Mouse (Mus musculus) right cerebral cortex, postnatal 14 days (tissue): Measurements from ENCODE around the gene Acsl5.

Experiments
- DNase-seq: peaks from one replicate; pipeline ENCODE4 v3.0.0; 2022

The Acsl5 gene

DNA sequence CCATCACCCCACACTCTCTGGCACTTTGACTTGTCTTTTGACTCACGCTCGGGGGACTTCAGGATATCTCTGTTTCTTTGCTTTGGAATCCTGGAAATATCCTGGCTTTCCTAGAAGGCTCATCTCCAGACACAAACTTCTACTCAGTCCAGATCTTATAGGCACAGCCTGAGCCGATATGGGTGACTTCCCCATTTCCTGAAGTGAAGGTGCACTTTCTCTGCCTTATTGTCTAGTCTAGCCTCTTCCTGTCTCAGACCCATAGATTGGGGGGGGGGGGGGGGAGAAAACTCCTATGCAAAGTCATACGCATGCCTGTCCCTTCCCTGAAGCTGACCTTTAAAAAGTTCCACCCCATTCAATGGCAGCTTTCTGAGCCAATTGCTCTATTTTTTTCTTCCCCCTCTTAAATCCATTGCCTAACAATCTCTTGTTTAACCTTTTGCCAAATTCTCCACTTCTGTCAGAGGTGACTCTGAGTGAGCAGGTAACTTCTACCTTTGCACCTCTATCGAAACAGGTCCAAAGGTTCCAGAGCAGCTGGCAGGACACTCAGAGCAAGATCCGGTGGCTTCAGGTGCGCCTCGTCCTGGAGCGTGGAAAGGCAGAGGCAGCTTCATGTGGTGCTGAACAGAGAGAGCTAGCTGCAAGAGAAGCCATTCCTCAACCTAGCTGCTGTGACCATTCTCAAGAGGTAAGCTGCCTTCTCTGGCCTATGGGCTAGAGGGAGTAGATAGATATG is at the start of gene Acsl5:
Gene Acsl5 (plus strand): TSS at position 556 of the 742 bp plus-strand sequence.
- no peak for DNase-seq

DNA sequence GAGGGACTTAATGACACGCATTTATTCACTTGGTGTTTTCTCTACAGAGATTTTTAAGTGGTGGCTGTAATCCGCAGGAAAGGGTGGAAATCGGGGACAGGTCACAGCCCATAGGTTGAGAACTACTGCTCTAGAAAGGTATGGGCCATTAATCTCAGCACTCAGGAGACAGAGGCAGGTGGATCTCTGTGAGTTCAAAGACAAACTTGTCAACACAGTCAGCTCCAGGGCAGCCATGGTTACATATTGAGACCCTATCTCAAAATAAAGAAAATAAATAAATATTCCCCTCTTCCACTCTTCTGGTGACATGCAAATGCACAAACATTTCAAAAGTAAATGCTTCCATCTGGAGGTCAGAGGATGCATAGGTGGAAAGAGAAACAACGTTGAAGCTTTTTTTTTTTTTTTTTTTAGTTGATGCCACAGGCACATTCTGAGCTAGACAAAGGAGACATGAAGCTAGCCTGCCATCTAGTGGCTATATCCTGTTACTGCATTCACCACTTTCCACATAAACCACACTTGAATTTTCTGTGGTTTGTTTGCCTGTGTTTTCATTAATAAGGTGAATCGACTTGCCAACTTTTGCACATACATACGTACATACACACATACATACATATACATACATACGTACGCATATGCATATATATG is 45.1 kb upstream of the Acsl5 start:
- peak; percentile 30 for DNase-seq

DNA sequence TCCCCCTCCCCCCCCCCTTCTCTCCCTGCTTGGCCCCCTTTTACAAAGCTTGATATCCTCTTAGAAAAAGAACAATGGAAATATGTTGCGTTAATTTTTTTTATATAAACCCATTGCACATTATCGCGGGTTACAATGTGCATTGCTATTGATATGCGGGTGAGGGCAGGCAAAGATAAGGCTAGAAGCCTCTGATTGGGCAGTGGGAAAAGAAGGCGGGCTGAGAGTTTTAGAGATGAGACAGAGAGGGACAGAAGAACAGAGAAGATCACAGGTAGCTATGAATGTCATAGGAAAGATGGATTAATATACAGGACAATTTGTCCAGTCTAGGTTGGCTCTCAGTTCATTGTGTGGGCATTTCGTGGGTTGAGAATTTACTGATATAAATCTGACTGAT is 44.5 kb upstream of the Acsl5 start:
- DNase-seq = no peak

DNA sequence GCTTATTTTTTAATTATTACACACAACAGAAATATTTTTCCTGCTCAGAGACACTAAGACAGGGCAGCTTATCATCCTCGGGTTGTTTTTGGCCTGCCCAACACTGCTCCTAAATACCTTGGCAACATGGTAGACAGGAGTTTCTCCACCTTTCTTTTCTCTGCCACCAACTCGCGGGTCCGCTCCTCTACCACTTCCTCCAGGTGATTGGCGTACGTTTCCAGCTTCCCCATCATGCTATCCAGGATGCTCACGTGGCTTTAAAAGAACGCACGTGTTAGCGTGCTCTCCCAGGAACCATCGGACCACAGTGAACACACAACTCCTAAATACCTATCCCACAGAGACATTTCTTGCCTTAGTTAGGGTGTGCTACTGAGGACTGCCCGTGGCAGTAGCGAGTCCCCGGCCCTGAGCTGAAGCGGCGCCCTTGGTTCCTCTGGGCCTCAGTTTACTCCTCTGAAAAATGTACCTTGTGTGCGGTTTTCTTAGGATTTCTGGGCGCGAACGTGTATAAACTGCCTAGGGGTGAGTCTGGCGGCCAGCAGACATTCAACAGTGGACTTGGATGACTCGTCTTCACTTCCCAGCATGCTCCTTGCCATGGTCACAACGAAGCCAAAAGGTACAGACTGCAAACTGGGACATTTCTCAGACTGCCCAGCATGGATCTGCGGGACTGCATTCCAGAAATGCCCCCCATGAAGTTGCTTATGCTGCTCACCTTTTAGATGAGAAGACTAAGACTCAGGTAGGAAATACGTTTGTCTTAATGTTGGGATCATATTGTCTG is 43.8 kb upstream of the Acsl5 start:
- DNase-seq = no peak

DNA sequence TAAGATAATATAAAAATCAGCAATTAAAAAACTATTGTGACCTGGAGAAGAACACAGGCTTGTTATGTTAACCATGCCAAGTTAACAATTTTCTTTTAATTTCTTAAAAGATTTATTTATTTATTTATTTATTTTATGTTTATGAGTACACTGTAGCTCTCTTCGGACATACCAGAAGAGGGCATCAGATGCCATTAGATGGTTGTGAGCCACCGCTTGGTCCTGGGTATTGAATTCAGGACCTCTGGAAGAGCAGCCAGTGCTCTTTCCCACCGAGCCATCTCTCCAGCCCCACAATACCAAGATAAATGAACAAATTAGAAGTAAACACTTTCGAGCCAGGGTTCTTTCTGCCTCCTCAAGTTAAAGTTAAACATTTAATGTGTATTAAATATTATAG is 43.1 kb upstream of the Acsl5 start:
- no peak for DNase-seq

DNA sequence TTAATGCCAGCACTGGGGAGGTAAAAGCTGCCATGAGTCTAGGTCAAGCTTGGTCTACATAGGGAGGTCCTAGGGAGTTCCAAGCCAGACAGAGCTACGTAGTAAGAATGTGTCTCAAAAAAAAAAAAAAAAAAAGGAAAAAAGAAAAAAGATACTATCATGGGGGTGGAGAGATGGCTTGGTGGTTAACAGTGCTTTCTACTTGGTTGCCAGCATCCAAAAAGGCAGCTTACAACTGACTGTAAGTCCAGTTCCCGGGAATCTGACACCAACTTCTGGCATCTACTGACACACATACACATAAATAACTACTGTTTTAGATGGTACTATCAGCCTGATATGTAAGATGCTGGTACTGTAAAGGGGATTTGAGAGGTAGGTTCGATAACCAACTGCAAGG is 42.7 kb upstream of the Acsl5 start:
- no peak for DNase-seq

DNA sequence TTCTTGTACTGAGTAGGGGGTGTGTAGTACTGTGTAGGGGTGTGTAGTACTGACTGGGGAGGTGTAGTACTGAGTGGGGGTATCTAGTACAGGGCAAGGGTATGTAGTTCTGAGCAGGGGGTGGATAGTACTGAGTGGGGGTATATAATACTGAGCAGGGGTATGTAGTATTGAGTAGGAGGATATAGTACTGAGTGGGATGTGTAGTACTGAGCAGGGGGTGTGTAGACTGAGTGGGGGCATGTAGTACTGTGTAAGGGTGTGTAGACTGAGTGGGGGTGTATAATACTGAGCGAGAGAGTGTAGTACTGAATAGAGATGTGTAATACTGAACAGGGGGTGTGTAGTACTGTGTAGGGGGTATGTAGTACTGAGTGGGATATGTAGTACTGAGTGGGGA is 40.0 kb upstream of the Acsl5 start:
- no peak for DNase-seq

DNA sequence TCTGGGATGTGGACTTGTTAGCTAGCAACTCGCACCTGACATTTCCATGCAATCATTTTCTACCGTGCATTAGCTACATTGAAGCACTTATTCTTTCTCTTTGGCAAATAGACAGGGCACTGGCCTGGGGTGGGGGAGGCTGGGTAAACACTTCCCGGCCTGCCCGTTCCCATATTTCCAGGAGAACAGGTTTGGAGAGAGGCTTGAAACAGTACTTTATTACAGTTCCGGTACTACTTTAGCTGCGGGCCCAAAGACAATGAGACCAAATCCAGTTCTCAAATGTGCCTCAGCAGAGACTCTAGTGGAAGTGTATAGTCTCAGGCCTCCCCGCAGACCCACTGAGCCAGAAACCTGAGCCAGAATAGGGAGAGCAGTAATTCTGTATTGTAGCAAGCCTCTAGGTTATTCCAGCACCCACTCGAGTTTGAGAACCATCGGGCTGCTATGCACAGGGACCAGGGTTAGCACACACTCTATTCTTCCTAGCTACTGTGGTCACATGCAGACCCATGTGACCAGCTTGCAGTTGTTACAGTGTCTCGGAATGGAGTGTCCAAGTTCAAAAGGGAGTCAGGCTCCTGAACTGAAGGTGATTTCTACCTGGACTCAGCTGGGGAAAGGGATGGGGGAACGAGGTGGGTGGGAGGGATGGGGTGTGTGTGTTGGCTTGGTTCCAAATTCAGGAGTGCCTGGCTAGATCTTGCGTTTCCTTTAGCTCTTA is 38.0 kb upstream of the Acsl5 start:
- no peak for DNase-seq

DNA sequence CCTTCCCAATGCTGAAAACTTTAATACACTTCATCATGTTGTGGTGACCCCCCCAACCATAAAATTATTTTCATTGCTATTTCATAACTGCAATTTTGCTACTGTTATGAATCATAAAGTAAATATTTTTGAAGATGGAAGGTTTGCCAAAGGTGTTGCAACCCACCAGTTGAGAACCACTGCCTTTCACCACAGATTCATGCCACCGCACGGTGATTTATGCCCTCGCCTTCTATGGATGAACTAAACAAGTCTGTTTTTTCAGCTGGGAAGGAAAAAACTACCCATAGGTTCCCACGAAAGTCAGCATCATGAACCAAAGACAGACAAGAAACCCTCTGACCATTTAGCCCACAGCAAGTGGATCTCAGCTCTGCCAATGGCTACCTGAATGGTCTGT is 34.9 kb upstream of the Acsl5 start:
- no peak for DNase-seq

DNA sequence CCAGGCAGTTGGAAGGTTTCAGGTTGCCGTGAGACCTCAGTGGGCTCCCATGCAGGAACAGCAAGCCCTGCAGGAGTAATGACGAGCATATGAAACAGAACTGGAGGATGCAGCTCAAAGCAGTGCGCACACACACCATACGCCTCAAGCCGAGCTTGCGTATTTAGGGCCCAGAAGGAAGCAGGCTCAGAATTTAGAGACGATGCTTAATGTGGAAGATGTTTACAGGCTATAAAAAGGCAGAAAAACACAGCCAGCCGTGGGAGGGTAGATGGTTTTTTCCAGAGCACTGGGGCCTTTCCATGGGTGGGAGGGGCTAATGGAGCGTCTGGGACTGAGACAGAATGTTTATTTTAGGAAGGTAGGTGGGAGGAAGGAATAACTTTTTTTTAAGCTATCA is 34.4 kb upstream of the Acsl5 start:
- peak; percentile 60 for DNase-seq

DNA sequence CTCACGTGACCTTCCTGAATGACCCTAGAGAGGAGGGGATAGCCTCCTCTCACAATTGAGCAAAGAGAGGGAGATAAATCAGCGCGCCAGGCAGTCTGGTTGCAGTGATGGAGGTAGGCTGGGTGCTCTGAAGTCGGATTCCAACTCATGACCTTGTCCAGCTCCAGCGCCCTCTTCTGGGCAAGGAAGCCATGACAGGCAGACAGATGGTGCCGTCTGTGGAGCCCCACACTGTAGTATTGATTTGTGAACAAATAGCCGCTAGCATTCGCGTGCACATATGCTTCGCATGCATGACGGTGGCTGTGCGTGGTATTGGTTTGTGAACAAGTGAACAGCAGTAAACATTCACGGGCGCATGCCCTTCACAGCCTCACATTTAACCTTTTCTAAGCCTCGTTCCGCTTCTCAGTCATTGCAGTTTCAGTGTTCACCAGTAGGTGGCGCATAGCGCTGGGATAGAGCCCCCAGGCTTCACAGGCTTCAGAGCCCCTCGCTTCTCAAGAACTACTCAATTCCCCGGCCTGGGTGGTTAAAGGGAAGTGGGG is 33.5 kb upstream of the Acsl5 start:
- peak; percentile 92 for DNase-seq

DNA sequence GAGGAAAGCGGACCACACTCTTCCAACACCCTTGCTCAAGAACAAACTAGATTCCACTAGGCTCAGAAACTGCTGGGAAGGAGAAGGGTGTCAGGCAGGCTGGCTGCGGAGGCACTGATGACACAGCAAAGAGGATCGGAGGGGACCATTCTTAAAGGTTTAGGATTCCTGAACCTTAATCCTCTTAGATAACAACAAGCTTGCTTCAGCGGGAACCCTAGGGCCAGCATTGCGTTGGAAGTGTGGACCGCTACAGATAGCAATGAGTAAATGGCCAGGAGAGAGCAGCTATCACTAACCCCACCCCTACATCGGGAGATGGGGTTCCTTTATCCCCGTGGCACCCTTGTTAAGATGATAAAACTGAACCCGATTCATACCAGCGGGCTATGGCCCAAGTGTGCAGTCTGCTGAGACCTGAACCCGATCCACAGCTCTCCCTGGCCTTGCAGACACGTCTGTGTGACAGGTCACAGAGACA is 33.0 kb upstream of the Acsl5 start:
- no peak for DNase-seq

DNA sequence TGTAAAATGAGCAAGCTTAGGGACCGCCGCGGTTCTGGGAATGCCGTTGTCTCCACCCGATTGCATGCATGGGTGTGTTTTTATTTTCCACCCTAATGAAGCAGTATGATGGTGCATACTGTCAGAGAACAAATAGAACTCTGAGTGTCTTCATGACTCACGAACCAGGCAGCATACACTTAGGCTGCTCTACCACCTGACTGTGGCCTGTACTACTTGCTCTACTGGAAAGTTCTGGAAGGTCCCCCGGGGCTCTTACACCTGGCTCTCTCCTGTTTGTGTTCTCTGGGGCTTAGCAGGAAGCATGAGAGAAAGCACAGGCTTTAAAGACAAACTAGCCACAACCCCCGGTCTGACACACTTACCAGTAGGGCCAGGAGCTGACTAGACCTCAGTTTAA is 32.4 kb upstream of the Acsl5 start:
- DNase-seq = no peak

DNA sequence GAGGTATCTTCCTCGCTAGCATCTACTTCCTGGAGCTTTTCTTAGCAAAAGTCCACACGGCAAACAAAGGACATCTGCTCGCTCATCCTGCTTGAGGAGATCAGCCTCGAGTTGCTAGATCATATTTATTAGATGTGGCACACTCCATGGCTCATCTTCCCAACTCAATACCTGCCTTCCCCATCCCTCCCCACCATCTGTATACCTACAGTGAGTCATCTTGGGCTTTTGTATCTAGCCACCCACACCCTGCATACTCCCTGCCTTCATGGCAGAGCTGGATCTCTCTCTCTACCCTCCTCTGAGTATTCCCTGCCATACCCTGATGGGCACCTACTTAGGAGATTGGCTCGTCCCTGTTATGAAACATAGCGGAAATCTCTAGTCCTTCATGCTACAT is 30.5 kb upstream of the Acsl5 start:
- no peak for DNase-seq

DNA sequence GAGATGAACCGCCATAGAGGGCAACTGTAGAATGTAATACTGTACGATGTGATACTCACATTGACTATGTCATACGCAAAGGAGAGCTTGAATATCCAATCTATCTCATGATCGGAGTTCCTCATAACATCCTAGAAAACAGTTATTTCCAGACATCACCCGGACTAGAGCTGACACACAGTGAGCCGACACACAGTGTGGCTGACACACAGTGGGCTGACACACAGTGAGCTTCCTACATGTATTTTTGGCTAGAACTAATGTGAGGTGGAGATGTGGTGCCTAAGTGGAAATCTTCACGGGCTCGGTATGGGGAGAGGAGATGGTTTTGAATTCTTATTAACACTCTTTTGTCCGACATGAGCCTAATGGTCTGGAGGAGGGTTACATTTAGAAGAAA is 29.5 kb upstream of the Acsl5 start:
- DNase-seq = no peak

DNA sequence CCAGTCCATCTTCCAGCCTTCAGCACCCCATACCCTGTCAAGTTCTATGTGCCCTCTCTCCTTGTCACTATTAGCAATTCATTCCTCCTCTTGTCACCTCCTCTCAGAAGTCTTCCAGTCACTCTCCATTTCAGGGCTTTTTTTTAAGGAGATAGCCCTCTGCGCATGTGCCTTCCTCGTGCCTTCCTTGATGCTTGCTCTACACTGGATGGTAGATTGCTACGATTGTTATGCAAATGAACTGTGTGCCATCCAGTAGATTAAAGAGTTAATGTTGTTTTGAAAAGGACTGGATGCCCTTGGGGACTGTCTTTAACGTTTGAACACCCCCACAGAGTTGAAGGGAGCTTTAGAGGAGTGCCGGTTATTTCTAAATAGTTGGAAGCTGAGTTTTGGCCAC is 25.1 kb upstream of the Acsl5 start:
- DNase-seq = no peak

DNA sequence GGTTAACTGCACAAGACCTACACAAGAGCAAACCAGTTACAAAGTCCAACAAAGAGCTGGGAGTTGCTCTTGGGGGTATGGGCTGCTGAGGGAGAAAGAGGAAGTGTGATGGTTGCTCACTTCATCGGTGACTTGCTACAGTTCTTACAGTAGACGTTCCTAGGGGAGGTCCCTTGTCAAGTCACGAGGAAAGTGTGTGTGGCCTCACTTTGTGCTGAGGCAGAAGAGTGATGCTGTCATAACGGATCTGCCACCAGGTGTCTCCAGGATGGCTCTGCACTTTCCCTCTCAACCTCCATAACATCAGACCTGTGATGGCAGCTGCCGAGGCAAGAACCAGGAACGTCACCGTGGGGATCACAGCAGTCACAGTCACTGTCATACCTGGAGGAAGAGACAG is 24.6 kb upstream of the Acsl5 start:
- DNase-seq = no peak

DNA sequence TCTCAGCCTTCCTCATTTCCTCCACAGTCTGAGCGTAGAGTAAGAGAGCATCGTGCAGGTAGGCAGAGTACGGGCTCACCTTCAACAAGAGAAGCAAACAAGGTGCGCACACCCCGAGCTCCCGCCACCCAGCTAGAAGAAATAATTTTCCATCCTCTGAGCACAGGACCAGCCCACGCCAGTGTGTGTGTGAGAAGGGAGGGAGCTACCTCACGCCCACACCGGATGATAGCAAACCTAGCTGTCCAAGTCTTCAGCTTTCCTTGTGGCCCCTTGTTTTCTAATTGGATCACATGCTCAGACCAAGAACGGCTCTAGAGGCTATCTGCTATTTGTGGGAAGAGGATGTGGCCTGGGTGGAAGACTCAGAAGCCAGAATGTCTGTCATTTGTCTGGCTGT is 20.7 kb upstream of the Acsl5 start:
- no peak for DNase-seq

DNA sequence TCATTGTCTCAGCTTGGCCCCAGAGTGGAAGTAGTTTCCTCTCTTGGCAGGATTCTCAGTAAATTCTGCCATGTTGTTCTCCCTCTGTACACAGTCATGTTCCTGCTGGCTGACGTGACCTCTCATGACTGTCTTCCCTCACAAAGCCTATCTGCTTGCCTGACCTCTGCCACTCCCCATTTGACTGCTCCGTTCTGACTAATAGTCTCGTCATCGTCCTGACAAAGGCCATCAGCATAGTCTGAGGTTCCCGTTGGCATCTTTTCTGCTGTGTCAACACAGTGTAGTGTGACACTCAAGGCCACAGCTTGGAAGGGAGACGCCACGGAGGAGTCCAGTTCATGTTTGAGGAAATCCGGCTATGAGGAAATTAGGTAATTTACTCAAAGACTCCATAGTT is 19.6 kb upstream of the Acsl5 start:
- DNase-seq = no peak

DNA sequence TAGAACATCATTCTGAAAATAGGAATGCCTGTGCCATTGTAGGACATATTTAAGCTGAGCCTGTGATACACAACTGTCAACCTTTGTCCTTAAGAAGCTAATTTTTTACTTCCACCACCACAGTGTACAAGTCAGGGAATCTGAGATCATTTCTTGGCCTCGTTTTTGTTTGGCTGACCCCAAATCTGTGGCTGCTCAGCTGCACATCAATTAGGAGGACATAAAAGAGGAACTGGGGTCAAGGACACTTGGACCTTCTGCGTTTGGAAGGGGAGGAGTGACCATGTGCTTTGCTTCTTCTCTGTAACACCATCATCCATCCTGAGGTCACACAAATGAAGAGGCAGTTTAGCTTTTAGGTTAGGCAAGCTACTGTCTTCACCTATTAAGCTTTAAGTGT is 15.7 kb upstream of the Acsl5 start:
- no peak for DNase-seq

DNA sequence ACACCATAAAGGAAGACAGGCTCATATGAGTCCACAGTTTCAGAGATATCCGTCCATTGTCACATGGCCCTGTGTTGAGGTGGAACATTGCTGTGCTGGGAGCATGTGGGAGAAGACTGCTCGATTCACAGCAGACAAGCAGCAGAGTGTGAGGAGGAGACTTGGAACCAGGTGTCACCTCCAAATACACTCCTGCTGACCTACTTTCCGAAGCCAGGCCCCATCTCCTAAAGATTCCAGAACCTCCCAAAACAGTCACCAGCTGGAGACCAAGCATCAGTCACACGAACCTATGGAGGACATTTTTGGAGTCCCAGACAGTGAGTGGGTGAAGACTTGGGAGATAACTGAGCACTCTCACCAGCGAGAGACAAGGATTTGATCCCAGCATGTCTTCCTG is 15.2 kb upstream of the Acsl5 start:
- no peak for DNase-seq

DNA sequence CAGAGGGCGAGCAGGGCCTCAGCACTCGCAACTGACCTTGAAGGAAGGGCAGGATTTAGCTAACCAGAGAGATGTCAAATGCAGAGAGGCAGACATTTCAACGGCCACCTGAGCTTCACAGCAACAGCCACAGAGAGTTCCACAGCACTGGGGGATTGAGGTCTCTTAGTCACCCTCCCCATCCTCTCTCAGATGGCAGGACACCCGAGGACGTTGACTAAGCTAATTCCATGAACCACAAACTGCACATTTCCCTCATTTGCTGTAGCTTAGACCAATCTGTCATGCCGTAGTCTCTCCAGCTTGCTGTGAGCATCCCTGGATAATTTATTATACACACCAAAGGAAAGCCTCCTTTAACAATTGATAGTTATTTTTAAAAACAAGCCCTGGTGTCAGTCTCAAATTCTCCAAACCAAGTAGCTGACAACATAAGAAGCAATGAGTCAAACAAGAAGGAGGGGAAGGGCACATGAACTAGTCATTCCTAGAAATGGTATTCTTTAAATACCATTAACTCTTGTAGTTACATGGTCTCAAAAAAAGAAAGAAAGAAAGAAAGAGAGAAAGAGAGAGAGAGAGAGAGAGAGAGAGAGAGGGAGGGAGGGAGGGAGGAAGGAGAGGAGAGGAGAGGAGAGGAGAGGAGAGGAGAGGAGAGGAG is 11.8 kb upstream of the Acsl5 start:
- no peak for DNase-seq
